Mouse (Mus musculus) erythroblast, embryonic 14.5 days (primary cell): ENCODE measurements around the gene Ccnl2.

Source experiments
- GATA1 ChIP-seq: IDR thresholded peaks from 2 replicates; pipeline ENCODE4 v1.6.1; 2012; ENCODE audit warnings: low read length, inconsistent platforms, mixed read lengths
- TAL1 ChIP-seq: IDR thresholded peaks from 3 replicates; pipeline ENCODE4 v1.6.1; 2012; ENCODE audit warnings: low read length, inconsistent platforms, mixed read lengths

GRCm38 (mm10) chr4:155853421-155853820, 41.1 kb downstream of the Ccnl2 start:
- no peak for TF ChIP-seq GATA1
- no peak for TF ChIP-seq TAL1
